Mouse (Mus musculus) gastrocnemius, adult 18-20 months (tissue): Measurements from ENCODE around the gene Tgm7. TPM values are rescaled to one million over a fixed set of nuclear protein-coding genes. Genes with fewer than 3 reads are reported as not detected.
"Not testable (repeated sequence)": the region's sequence is repeated elsewhere in the genome, so short reads cannot be mapped to it uniquely, and the experiment has no call there.

Experiments
- DNase-seq: peaks from one replicate; pipeline ENCODE4 v3.0.0; 2021; ENCODE audit warnings: low spot score
- long read RNA-seq, 2 experiments: library from polyadenylated mRNA; stranded (forward); transcript quantifications; one replicate each; pipeline ENCODE4 v2.0.0; 2021
- total RNA-seq, 2 experiments: library from RNA; stranded (reverse); gene quantifications; 2 replicates each; pipeline ENCODE4 v1.2.3; 2021

The Tgm7 gene
- total RNA-seq, result not detected
- long read RNA-seq, experiment 1, result 0 reads
- long read RNA-seq, experiment 2, result 0 reads

DNA sequence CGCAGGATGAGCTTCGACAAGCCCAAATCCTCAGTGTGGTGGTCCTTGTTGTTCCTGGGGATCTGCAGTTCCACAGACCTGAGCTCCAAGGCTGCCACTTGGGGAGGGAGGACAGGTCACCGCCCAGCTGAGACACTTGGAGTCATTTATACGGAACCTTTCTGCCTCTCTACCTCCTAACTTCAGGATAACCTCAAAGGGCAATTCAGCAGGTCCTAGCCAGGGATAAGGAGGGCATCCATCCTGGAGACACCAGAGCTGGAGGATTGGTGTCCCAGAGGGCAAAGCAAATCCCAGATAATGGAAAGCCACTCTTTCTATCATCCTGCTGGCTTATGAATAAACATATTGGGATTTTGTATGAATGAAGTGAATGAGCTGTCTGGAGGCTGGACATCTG lies at the start of gene Tgm7:
Tgm7 (minus strand) TSS at position 101 of the 400 bp plus-strand sequence.
- DNase-seq, result no peak

DNA sequence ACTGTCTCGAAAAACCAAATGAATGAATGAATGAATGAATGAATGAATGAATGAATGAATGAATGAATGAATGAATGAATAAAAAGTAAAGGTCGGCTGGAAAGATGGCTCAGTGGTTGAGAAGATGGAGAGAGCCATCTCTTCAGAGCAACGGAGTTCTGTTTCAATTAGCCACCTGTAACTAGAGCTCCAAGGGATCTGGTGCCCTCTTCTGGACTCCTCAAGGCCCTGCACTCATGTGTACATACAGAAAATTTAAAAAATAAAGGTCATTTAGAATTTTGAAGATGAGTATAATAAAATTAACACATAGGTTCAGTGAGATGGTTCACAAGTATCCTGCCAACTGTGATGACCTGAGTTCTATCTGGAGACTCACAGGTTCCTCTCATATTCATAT lies 43.5 kb upstream of the Tgm7 start:
- no peak for DNase-seq

- no peak for DNase-seq
Measured at GRCm38 (mm10) chr2:121149679-121150078, 40.1 kb upstream of the Tgm7 start.

- no peak for DNase-seq
Measured at GRCm38 (mm10) chr2:121142415-121142814, 32.8 kb upstream of the Tgm7 start.

DNA sequence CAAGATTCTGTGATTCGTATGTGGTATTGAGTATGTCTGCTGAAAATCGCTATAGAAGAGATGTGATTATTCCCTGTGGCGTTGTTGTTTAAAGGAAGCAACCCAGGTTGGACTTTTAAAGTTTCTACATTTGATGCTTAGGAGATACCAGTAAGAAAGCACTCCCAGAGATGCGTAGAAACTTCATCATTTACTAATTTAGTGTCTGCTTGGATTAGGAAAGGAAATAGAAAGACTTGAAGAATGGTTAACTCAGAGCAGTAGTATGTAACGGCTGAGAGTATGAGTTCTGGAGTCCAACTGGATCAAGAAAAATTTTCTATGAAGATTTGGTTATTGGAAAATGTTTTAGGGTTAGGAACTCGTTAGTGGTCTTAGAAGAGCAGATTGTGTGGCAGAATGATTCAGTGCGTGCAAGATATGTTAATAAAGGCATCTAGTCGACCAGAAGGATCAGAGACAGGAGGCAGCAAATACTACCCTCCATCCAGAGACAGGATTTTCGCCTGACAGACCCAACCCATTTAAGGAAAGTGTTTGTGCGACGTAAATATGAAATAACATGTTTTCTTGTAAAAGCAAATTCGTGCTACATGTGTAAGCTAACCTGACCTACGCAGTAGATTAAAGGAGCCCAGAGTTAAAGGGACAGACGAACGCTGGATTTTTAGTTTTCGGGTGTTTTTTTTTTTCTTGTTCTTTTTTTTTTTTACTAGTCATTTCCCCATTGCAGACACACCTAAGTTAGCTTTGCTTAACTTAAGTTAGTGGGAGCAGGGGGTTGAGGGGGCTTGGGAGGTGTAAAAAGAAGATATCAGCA lies 31.8 kb upstream of the Tgm7 start:
- DNase-seq, result no peak

- DNase-seq, result peak; percentile 88
Measured at GRCm38 (mm10) chr2:121140018-121140882, 30.7 kb upstream of the Tgm7 start, which contains the start of the genes Adal and Lcmt2. Gene Adal (plus strand): TSS chr2:121140428. Gene Lcmt2 (minus strand): TSS chr2:121140653.

DNA sequence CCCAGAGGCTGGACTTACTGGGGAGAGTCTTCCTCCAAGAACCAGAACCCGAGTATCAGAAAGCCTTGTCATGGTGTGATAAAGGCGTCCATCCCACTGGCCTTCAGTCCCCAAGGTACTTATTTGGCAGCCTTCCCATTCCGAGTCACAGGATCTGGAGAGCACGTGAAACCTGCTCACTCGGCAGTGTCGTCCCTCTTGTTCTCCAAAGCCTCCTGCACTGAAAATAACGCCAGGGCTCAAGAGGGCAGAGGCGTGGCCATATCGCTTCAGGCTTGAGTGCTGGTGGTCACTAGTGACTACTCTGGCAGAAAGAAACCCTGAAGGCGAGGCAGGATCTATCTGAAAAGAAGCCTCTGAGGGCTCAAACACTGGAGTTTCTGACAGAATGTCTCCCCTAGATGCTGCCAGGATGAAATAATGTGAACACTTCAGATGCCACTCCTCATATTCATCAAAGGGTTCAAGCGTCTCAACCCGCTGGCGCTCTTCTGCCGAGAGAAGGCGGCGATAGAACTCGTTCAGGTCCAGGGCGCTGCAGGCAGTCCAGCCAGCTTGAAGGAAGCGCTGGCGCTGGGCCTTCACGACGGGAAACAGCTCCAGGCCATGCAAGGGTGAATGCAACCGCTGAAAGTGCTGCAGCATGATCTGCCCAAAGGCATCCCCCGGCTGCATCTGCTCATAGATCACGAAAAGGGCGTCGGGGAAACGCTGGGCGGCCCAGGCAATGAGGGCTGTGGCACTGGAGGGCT lies 29.8 kb upstream of the Tgm7 start:
- DNase-seq, result peak; percentile 41

DNA sequence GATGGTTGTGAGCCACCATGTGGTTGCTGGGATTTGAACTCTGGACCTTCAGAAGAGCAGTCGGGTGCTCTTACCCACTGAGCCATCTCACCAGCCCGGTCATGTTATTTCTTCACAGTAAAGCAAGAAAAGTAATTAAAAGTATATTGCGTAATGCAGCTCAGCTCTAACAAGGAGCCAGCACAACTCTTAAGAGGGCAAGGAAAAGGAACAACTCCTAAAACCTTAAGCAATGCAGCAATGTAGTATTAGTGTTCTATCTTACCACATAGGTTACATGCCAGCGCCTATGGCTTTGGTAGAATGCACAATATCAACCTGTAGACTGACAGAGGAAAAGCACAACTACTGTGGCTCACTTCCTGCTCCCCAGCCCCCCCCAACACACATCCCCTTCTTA lies 27.8 kb upstream of the Tgm7 start:
- no peak for DNase-seq

DNA sequence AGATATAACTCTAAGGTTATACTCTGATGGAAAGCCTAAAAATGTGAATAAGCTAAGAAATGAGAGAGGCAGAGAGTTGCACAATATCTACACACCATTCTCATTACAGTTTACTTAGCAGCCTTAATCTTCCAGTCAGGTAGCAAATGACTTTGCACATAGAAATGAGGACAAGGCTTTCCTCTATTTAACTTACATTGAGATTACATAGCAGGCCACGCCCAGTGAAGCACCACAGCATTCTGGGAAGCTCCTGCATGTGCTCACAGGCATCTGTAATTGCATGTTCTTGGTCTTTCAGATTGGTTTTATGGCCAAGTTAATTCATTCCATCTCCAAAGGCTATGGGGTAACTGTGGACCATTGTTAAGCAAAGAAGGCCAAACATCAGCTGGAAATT lies 23.2 kb upstream of the Tgm7 start:
- DNase-seq, result no peak

- DNase-seq, result no peak
Measured at GRCm38 (mm10) chr2:121128865-121129620, 19.4 kb upstream of the Tgm7 start.

GRCm38 (mm10) chr2:121127536-121127935 lies 17.9 kb upstream of the Tgm7 start:
- no peak for DNase-seq

DNA sequence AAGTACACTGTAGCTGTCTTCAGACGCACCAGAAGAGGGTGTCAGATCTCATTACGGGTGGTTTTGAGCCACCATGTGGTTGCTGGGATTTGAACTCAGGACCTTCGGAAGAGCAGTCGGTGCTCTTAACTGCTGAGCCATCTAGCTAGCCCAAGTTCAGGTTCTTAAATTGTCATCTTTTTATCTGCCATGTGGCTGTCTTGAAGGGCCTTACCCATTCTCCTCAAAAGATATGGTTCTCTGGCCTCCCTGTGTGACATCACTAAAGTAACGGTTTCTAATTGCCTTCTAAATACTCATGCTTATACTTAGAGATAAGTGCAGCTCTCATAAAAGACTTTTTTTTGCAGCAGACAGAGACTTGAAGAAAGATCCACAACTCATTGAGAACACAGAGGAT lies 16.7 kb upstream of the Tgm7 start:
- not testable (repeated sequence) for DNase-seq

DNA sequence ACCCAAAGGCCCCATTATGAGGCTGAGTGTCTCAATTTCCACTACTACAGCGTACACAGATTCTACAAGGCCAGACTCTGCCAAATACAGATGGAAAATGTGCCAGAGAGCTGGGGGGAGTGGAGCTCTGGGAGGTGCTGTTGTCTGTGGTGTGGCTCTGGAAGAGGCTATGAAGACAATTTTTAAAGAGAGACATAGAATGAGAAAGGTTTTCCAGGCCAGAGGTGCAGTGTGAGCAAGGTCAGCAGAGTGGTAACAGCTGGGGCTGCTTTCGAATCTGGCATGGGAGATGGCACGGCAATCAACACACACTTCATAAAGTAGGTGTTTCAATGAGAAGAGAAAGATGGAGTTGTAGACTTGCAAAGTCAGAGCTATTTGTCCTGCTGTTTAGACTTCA lies 9.7 kb upstream of the Tgm7 start:
- no peak for DNase-seq

DNA sequence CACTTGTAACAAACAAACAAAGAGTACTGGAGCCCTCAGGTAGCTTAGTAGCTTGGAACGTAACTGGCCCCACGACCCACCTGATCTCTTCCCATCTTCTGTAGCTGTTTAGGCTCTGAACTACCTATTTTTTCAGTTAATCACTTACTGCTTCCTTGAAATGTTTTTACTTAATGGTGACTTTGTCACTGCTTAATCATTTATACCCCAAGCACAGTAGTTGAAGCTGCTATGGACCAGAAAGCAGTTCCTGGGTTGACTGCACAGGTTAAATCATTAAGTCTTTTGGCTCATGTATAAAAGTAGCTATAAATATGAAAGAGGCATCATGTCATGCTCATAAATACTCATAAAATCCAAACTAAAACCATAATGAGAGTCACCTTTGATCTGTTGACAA lies 5.8 kb upstream of the Tgm7 start:
- DNase-seq, result no peak

DNA sequence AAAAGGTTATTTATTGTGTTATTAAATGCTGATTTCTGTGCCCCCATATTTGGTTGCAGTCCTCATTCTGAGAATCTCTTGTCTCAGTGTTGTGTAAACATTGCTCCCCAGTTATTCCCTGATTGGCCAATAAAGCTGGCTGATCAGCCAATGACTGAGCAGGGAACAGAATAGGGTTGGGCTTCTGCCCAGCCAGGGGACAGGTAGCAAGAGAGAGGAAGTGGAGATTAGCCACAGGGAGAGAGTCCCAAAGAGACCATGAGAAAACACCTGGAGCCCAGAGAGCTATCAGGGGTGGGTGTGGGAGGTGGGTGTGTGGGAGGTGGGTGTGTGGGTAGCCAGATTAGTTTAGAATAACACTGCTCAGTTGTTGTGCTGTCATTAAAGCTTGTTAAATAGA lies 3.7 kb downstream of the Tgm7 start:
- DNase-seq, result no peak

GRCm38 (mm10) chr2:121102051-121102450 lies 7.5 kb downstream of the Tgm7 start:
- peak; percentile 58 for DNase-seq

- DNase-seq, result no peak
Measured at GRCm38 (mm10) chr2:121089751-121090150, 19.8 kb downstream of the Tgm7 start.

GRCm38 (mm10) chr2:121088507-121088906 lies 21.1 kb downstream of the Tgm7 start:
- no peak for DNase-seq

DNA sequence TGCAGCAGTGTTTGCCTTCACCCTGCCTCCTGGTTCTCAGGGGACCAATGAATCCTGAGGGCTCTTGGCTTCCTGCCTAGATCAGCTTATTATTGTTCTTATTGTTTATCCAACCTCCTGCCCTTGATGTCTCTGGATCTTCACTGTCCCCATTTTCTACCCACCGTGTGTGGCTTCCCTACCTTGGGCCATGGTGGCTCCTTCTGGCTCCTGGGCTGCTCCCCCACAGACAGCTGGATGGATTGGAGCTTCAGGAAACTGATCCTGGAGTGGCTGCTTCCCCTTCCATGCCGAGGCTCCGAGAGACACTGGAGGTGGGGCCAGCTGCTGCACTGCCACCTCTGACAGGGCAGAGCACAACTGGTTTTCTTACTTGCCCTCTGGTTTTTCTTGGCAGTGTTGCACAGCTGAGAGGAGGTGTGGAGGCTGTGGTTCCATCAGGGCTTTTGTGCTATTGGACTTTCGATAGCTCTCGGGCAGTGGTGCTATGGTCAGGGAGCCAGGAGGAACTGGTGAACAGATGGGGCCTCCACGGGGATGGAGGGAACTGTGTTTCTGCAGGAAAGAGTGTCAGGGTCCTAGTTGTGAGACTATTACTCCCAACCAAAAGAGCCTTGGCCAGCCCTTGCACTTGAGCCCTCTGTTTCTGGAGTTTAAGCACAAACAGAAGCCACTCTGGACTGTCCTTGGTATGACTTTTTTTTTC lies 24.0 kb downstream of the Tgm7 start, which contains the start of gene Tgm5:
Tgm5 (minus strand) TSS at position 362 of the 706 bp plus-strand sequence.
- no peak for DNase-seq

DNA sequence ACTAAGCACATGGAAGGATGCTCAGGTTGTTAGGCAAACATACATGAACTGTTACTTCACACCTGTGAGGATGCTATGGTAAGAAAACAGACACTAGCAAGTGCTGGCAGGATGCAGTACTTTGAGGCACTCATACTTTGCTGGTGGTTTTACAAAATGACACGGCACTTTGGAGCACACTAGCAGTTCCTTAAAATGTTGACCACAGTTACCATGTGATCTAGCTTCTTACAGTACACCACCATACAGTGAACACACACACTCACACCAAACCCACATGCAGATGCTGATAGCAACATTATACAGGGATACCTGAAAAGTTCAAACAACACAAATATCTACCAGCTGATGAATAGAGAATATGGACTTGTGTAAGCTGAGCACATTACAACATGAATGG lies 27.0 kb downstream of the Tgm7 start:
- no peak for DNase-seq
